Mouse (Mus musculus): ENCODE measurements around the gene Pdcd6ip.
"Not testable (repeated sequence)": the region's sequence is repeated elsewhere in the genome, so short reads cannot be mapped to it uniquely, and the experiment has no call there.

Gene Pdcd6ip

GRCm38 (mm10) chr9:113701441-113702160 is 6.5 kb downstream of the Pdcd6ip start:
- DNase-seq (ENCODE audit: low spot score in 2 of 2) = no peak

- DNase-seq (ENCODE audit: low spot score in 2 of 2) = no peak
Measured at GRCm38 (mm10) chr9:113687461-113687860, 20.6 kb downstream of the Pdcd6ip start.

GRCm38 (mm10) chr9:113673721-113674120 is 34.3 kb downstream of the Pdcd6ip start:
- DNase-seq (ENCODE audit: low spot score in 2 of 2) = no peak

- no peak for DNase-seq (ENCODE audit: low spot score in 2 of 2)
Measured at GRCm38 (mm10) chr9:113672352-113672751, 35.7 kb downstream of the Pdcd6ip start.

- DNase-seq (ENCODE audit: low spot score in 2 of 2) = no peak
Measured at GRCm38 (mm10) chr9:113670857-113671106, 37.3 kb downstream of the Pdcd6ip start.

GRCm38 (mm10) chr9:113670105-113670856 is 37.8 kb downstream of the Pdcd6ip start:
- no peak for DNase-seq (ENCODE audit: low spot score in 2 of 2)

- no peak for DNase-seq (ENCODE audit: low spot score in 2 of 2)
Measured at GRCm38 (mm10) chr9:113663476-113663875, 44.6 kb downstream of the Pdcd6ip start.

GRCm38 (mm10) chr9:113657837-113658236 is 50.2 kb downstream of the Pdcd6ip start:
- no peak for DNase-seq (ENCODE audit: low spot score in 2 of 2)

- DNase-seq (ENCODE audit: low spot score in 2 of 2) = no peak
Measured at GRCm38 (mm10) chr9:113653571-113653970, 54.5 kb downstream of the Pdcd6ip start.

GRCm38 (mm10) chr9:113650787-113651186 is 57.3 kb downstream of the Pdcd6ip start:
- no peak for DNase-seq (ENCODE audit: low spot score in 2 of 2)

- DNase-seq (ENCODE audit: low spot score in 2 of 2) = not testable (repeated sequence)
Measured at GRCm38 (mm10) chr9:113649211-113649610, 58.8 kb downstream of the Pdcd6ip start.

GRCm38 (mm10) chr9:113645837-113646169 is 62.3 kb downstream of the Pdcd6ip start:
- DNase-seq (ENCODE audit: low spot score in 2 of 2) = no peak

GRCm38 (mm10) chr9:113645153-113645836 is 62.8 kb downstream of the Pdcd6ip start:
- peak in 1 of 2 experiments; percentile 75 for DNase-seq (ENCODE audit: low spot score in 2 of 2)

GRCm38 (mm10) chr9:113644701-113645100 is 63.4 kb downstream of the Pdcd6ip start:
- no peak for DNase-seq (ENCODE audit: low spot score in 2 of 2)

GRCm38 (mm10) chr9:113644076-113644475 is 64.0 kb downstream of the Pdcd6ip start:
- DNase-seq (ENCODE audit: low spot score in 2 of 2) = no peak

- no peak for DNase-seq (ENCODE audit: low spot score in 2 of 2)
Measured at GRCm38 (mm10) chr9:113643669-113644068, 64.4 kb downstream of the Pdcd6ip start.

GRCm38 (mm10) chr9:113634986-113635385 is 73.1 kb downstream of the Pdcd6ip start:
- DNase-seq (ENCODE audit: low spot score in 2 of 2) = no peak

GRCm38 (mm10) chr9:113633168-113633744 is 74.8 kb downstream of the Pdcd6ip start:
- no peak for DNase-seq (ENCODE audit: low spot score in 2 of 2)

GRCm38 (mm10) chr9:113632350-113633043 is 75.6 kb downstream of the Pdcd6ip start:
- DNase-seq (ENCODE audit: low spot score in 2 of 2) = peak in 1 of 2 experiments; percentile 52

GRCm38 (mm10) chr9:113629632-113630031 is 78.4 kb downstream of the Pdcd6ip start:
- peak in 1 of 2 experiments; percentile 49 for DNase-seq (ENCODE audit: low spot score in 2 of 2)

- DNase-seq (ENCODE audit: low spot score in 2 of 2) = peak in 1 of 2 experiments; percentile 56
Measured at GRCm38 (mm10) chr9:113629191-113629590, 78.9 kb downstream of the Pdcd6ip start.

GRCm38 (mm10) chr9:113628780-113629179 is 79.3 kb downstream of the Pdcd6ip start:
- no peak for DNase-seq (ENCODE audit: low spot score in 2 of 2)
